Mouse (Mus musculus): ENCODE measurements around the gene Tomm20l.

Tomm20l gene

DNA sequence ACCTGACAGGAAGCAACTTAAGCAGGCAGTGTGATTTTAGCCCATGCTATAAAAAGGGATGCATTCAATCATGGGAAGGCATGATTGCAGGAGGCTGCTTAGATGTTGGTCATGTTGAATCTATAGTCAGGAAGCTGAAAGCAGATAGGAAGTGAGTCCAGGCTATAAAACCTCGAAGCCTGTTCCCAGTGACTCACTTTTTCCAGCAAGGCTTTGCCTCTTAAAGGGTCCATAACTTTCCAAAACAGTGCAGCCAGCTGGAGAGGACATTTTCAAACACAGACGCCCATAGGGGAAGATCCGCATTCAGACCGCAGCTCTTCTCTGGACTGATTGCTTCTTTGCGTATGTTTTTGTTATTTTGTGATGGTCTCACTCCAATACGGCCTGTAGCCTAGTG is 43.8 kb downstream of the Tomm20l start:
- DNase-seq (ENCODE audit: low spot score) = no peak

DNA sequence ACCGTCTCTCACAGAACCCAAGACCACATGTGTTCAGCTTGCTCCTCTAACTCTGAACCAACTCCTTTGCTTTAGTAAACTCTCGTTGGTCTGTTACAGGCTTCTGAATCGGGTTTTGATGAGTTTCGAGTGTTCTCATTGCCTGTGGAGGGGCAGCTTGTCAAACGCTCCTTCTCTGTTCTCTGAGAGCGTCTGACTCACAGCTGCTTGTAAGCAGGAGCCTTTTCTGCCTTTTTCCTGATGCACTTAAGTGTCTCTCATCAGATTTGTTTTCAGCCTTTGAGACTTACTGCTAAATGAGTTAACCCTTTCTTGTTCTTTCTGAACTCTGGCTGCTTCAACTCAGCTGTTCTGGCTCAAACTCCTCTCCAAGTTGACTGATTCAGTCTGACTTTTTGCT is 46.7 kb downstream of the Tomm20l start:
- no peak for DNase-seq (ENCODE audit: low spot score)

DNA sequence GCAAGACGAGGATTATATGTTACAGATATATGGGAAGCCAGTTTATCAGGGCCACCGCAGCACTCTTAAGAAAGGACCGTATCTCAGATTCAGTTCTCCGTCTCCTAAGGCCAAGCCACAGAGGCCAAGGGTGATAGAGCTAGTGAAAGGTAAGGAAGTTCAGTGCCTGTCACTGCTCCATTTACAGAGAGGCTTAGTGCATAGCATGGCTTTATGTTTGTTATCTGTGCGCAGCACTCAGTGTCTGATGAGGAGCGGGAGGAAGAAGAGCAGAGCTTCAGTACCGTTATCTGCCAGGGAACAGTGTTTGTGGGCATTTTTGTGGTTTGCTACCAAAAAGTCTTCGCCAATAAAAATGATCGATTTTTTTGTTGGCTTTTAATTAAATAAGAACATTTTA is 53.2 kb downstream of the Tomm20l start:
- DNase-seq (ENCODE audit: low spot score) = no peak

DNA sequence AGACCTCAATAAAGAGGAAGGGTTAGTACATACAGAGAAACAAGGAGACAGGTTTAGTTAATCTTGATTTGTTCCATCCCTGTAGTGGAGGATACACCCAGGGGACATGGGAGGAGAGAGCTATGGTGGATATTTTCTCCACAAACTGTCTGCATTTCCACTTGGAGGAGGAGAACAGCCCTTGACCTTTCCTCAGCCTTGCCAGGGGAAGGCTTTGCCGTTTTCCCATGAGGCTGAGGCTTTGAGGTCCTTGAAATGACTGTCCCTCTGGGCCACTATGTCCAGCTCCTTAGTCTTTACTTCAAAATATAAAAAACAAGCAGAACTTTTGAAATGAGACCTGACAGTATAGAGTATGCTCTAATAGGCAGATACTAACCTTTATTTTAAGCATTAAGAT is 58.7 kb downstream of the Tomm20l start:
- DNase-seq (ENCODE audit: low spot score) = no peak
